Mouse (Mus musculus) cerebellum, adult 9-11 months (tissue): Measurements from ENCODE around the gene Scn7a.

Source experiments
- DNase-seq: peaks from one replicate; pipeline ENCODE4 v3.0.0; 2022

Gene Scn7a

GRCm38 (mm10) chr2:66784765-66785164 lies at the start of gene Scn7a:
Scn7a (minus strand) TSS chr2:66784914.
- no peak for DNase-seq

DNA sequence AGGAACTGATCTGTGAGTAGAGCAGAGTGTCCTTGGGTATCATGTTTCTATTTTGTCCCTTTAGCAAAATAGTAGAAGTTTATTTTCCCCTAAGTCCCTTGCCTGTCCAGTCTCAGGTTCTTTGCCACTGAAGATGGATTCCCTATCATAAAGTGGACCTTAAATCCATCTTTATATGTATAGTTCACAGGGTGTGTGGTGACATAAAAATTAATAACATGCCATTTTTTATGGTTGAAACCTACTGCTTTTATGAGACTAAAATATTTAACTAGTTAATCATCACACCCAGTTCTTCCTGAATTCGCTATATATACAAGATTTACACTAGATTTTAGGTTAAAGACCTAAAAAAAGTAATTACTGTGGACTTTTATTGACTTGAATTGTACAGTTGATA lies 43.0 kb upstream of the Scn7a start:
- DNase-seq = no peak

DNA sequence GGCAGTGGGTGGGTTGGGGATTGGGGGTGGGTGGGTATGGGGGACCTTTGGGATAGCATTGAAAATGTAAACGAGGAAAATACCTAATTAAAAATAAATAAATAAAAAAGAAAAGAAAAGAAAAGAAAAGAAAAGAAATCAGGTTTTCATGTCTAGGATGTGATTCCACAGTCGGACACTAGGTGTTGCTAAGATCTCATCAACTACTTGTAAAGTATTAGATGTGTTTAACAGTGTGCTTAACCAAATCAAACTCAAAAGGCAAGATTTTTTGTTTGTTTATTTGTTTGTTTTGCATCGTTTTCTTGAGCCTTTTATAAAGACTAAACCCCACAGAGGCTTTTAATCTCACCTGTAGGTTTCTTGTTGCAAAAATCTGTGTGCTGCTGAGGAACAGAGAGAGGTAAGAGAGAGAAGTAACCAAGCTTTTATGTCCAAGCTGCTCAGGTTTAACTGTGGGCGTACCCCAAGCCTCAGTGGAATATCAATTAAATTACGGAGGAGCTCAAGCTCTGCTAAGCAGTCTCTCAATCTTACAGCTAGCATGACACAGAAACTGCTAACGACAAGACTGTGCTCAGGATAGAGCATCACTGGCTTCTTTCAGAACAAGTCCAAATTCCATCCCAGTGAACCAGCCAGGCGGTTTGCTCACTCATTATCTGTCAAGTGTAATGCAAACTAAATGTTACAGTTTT lies 35.3 kb upstream of the Scn7a start:
- DNase-seq = no peak

DNA sequence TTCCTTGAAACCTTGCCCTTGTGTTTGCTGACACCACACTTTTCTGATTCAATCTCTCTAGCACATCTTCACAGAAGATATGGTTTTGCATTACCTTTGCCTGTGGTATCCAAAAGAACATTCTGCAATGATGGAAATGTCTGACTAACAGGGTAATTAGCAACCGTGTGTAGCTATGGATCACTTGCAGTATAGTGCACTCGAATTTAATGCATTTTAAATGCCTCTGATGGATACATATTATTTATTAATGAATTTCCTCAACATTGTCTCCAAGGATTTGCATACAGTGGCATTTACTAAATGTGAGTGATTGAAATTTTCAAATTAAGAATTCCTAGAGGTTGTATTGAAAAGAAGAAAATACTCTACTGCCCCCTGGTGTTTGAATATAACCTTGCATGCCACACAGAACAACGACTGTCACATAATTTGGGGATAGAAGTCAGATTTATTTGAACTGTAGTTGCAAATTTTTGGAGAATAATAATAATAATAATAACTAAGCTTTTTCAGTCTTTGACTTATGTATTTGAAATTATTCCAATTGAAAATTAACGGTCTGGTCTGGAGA lies 15.0 kb upstream of the Scn7a start:
- DNase-seq = peak; percentile 3

DNA sequence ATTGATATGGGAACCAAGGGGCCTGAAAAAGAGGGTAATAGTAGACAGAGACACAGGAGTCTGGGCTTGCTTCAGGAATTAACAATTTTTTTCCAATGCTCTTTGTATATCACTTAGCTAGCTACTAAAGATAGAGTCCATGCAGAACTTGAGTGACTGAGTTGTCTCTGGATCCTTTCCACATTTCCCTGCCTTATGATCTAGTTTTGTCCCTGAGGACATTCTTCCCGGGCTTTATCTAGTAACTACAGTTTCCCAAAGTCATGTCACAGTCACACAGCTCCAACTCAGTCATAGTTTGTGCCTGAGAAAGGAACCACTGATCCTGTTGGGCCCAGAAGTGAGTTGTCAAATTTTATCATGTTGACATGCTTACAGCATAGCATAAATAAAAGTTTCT lies 12.8 kb upstream of the Scn7a start:
- no peak for DNase-seq

GRCm38 (mm10) chr2:66791629-66792028 lies 6.9 kb upstream of the Scn7a start:
- no peak for DNase-seq

DNA sequence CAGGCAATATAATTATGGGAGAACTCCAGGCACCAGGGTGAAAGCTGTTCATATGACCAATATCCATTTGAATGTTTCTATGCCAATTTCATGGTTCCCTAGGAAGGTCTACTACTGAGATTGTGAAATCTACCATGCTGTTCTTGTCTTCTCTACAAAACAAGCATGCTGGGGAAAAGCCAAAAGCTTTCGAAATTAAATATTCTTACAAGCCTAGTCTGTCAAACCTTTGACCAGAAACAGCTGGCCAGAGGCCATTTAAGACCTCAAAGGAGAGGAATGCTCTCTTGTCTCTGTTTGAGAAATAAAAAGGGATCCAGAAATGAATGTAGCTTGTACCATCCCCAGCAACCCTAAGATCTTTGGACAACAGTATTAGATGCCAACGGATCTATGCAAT lies 3.8 kb downstream of the Scn7a start:
- no peak for DNase-seq

DNA sequence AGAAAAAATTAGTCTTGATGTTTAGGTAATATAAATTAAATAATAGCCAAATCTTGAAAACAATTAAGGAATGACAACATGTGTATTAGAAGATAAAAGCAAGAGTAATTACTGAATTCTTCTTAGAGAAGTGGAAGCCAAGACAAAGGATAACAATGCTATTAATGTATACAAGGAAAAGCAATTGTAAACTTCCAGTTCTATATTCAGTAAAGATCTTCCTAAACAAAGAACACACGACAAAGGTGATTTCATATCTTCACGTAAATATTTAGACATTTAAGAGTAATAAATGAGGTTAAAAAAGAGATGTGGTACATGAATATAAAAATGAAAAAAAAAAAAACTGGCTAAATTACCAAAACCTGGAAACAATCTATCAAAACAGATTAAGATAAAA lies 16.7 kb downstream of the Scn7a start:
- DNase-seq = no peak

- no peak for DNase-seq
Observed at GRCm38 (mm10) chr2:66765170-66765569, 19.5 kb downstream of the Scn7a start.

- no peak for DNase-seq
Observed at GRCm38 (mm10) chr2:66762905-66763304, 21.8 kb downstream of the Scn7a start.

- DNase-seq = no peak
Observed at GRCm38 (mm10) chr2:66728002-66728401, 56.7 kb downstream of the Scn7a start.

DNA sequence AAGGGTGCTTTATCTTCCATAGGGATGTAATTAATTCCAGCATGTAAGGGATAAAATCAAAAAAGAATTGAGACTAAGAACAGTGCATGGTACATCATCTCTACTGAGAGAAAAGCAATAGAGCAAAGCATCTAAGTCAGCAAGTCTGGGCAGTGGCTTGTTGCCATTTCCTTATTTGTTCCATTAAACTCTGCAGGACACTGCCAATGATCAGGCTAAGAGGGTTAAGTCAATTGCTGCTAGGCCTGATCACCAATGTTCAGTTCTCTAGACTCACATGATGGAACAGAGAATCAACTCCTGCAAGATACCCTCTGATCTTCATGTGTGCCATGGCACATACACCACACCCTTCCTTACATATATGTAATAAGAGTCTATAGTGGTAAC lies 57.1 kb downstream of the Scn7a start:
- peak; percentile 56 for DNase-seq

GRCm38 (mm10) chr2:66726878-66727584 lies 57.7 kb downstream of the Scn7a start:
- no peak for DNase-seq

- no peak for DNase-seq
Observed at GRCm38 (mm10) chr2:66712071-66712470, 72.6 kb downstream of the Scn7a start.

DNA sequence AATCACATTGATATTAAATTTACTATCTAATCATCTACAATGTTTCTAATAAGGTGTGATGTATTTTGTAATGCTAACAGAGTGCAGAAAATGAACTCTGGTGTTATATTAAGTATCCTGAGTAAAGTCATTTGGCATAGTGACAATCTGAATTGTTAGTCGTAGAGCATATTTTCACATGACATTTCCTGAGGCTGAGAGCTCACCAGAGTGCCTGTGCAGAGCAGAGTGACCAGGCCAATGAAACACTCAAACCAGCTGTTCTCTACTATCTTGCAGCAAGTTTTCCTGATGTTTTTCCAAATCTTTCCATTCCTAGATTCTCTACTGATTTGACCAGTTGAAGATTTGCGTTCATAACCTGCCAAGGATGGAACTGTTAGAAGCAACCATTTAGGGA lies 92.4 kb downstream of the Scn7a start:
- no peak for DNase-seq

DNA sequence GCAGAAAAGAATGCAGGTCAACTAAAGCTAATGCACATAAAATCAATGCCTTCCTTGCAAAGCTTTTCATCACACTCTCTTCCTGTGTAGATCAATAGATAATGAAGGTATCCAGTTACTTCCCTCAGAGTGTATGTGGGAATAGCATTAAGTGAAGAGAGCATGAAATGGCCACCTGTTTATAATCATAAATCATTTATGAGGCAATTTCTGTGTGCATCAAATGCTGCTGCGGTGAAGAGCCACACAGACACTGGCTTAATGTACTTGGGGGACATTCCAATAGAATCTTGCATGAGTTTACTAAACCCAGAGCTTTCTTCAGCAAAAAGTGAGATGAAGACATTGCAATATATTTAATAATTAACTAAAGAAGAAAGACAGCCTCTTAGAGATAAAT lies 122.7 kb downstream of the Scn7a start:
- no peak for DNase-seq

GRCm38 (mm10) chr2:66656430-66656829 lies 128.3 kb downstream of the Scn7a start:
- no peak for DNase-seq

- no peak for DNase-seq
Observed at GRCm38 (mm10) chr2:66655431-66655830, 129.3 kb downstream of the Scn7a start.

- no peak for DNase-seq
Observed at GRCm38 (mm10) chr2:66644384-66644783, 140.3 kb downstream of the Scn7a start.

GRCm38 (mm10) chr2:66634580-66635359 lies 149.9 kb downstream of the Scn7a start, which contains the start of gene Scn9a:
Scn9a (minus strand) TSS chr2:66634962.
- peak; percentile 11 for DNase-seq

DNA sequence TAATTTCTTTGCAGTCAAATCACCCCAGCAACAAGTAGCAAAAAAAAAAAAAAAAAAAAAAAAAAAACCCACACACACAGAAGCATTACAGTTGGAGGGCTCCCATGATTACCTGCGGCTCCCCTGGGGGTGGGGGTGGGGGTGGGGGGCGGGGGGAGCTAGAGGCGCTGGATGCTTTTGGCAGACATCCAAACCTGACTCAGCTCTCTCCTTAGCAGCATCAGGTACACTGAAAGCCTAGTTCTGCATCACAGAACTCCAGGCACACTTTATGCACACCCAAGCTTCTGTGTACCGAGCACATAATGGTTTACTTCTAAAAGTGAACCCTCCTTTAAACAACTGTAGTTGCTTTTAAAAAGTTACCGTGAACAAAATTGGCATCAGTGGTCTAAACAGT lies 152.0 kb downstream of the Scn7a start:
- DNase-seq = no peak
